Mouse (Mus musculus) limb, embryonic 12.5 days (tissue): ENCODE results near the gene Kcne4. TPM values are rescaled to one million over a fixed set of nuclear protein-coding genes. Genes with fewer than 3 reads are reported as not detected.

Experiments used
- ATAC-seq: fragments of 200-750 bp; cut with Nextera tagmentation; 2 replicates; pipeline ENCODE4 v1.8.0; 2017; ENCODE audit warnings: low read depth, moderate TSS enrichment; ENCODE audit not compliant: insufficient number of reproducible peaks, insufficient read depth, low FRiP score, low TSS enrichment
- H3K27ac ChIP-seq: fragments of 300-500 bp; sonication (generic); 2 replicates; pipeline ENCODE4 v1.5.1; 2016; ENCODE audit warnings: mild to moderate bottlenecking, moderate library complexity
- H3K27me3 ChIP-seq: fragments of 300-500 bp; sonication (generic); 2 replicates; pipeline ENCODE4 v1.6.1; 2016; ENCODE audit warnings: mild to moderate bottlenecking, moderate library complexity
- H3K36me3 ChIP-seq: fragments of 300-500 bp; sonication (generic); 2 replicates; pipeline ENCODE4 v1.6.1; 2016; ENCODE audit warnings: mild to moderate bottlenecking, moderate library complexity
- H3K4me1 ChIP-seq: fragments of 300-500 bp; sonication (generic); replicated peaks from 2 replicates; pipeline ENCODE4 v1.6.1; 2016
- H3K4me2 ChIP-seq: fragments of 300-500 bp; sonication (generic); 2 replicates; pipeline ENCODE4 v1.6.1; 2016; ENCODE audit warnings: mild to moderate bottlenecking, moderate library complexity
- H3K4me3 ChIP-seq: fragments of 300-500 bp; sonication (generic); replicated peaks from 2 replicates; pipeline ENCODE4 v1.5.1; 2016; ENCODE audit warnings: mild to moderate bottlenecking
- H3K9ac ChIP-seq: fragments of 300-500 bp; sonication (generic); replicated peaks from 2 replicates; pipeline ENCODE4 v1.6.1; 2016; ENCODE audit warnings: mild to moderate bottlenecking, moderate library complexity
- H3K9me3 ChIP-seq: fragments of 300-500 bp; sonication (generic); 2 replicates; pipeline ENCODE4 v1.6.1; 2016; ENCODE audit warnings: mild to moderate bottlenecking, moderate library complexity
- WGBS: fragments of 180-500 bp; shearing (Covaris S2); methylation state at CpG from one replicate; pipeline ENCODE4 v1.1.7; 2016; 5-methylcytosine and 5-hydroxymethylcytosine counted together
- polyA plus RNA-seq: library from polyadenylated mRNA; unstranded; fragments of >200 nt; fragmentation: Nextera tagmentation; extraction: Ambion mirVana; gene quantifications from 2 replicates; pipeline ENCODE4 v1.2.1, GENCODE M21; 2016

The Kcne4 gene
- polyA plus RNA-seq, 1 experiment from 2014 or later: 2.6 TPM

DNA sequence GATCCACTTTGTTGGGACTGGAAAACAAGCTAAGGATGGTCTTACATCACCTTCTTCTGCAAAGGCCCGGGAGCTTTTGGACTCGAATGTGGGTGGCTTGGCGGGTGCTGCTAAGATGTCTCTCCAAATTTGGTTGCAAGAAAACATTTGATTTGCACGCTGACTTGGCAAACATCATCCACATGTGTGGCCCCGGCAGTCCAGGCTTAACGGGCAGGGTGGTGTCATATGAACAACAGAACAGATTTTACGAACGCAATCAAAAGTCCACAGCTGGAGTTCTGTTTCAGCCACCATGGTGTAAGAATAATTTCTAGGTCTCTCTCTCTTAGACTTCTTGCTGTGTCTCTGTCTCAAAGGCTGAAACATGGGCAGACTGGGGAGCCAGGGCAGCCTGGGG, 3.6 kb downstream of the Kcne4 start:
- H3K4me3 ChIP-seq: no peak overlapping the region
- H3K4me2 ChIP-seq: peak overlapping the region; percentile 22
- peaks cover 52% of the 10 kb centered on the region for H3K4me1 ChIP-seq
- H3K9ac ChIP-seq: no peak overlapping the region
- no peaks in the 10 kb centered on the region for H3K9me3 ChIP-seq
- 33% methylated on average over 8 of the region's 8 CpGs for WGBS
- ATAC-seq: no peak
- peaks cover 4% of the 10 kb centered on the region; the same call in 1 of the 2 replicates for H3K27me3 ChIP-seq
- no peaks in the 10 kb centered on the region for H3K36me3 ChIP-seq
- H3K27ac ChIP-seq: peak overlapping the region; percentile 53

DNA sequence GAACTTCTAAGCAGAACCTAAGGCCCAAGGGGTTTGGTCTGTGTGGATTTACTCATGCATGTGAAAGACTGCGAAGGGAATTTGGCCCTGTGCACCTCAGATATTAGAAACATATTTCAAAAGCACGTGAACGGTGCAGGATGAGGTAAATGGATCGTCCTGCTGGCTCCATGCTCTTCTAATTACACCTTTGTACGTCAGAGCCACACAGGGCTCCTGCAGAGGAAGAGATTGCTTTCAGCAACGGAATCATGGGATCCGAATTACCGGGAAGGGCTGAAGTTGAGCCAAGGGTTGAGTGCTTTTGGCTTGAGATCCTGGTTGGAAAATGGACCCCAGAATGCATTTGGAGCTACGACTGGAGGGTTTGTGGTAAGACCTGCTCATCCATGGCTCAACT, 4.6 kb downstream of the Kcne4 start:
- Histone ChIP-seq H3K4me2 (no peak overlapping the region), H3K4me3 (no peak overlapping the region), H3K27me3 (peaks cover 4% of the 10 kb centered on the region; the same call in 1 of the 2 replicates), H3K9me3 (no peaks in the 10 kb centered on the region), H3K36me3 (no peaks in the 10 kb centered on the region), H3K4me1 (peaks cover 45% of the 10 kb centered on the region), H3K9ac (no peak overlapping the region), H3K27ac (no peak overlapping the region)
- WGBS: 40% methylated on average over 9 of the region's 9 CpGs
- no peak for ATAC-seq

DNA sequence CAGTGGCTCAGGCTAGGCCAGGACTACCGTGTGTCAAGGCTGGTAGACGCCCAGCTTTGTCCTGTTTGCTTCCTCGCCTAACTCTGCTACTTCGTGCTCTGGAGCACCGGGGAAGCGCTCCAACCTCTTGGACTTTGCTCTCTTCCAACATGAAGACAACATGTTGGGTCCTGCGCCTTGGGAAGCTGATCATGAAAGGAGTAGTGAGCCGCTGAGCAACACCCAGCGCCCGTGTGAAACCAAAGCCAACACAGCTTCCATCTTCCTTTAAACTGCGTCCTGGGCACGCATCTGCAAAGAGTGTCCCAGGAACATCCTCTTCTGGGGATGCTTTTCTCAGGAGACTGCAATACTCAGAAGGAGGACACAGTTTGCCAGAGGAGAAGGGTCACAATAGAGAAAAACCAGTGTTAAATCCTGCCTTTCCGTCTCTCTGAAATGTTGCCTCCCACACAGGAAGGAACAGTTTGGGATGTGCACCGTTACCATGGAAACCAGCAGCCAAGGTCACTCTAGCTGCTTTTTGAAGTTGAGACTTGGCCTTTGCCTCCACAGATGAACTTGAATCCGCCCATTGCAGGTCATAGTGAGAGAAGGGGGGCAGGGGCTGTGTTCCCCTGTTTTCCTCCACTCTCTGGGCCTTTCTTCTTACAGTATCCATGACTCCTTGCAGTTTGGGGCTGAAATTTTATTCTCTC, 5.3 kb downstream of the Kcne4 start:
- no peak for ATAC-seq
- WGBS: 87% methylated on average over 15 of the region's 15 CpGs

DNA sequence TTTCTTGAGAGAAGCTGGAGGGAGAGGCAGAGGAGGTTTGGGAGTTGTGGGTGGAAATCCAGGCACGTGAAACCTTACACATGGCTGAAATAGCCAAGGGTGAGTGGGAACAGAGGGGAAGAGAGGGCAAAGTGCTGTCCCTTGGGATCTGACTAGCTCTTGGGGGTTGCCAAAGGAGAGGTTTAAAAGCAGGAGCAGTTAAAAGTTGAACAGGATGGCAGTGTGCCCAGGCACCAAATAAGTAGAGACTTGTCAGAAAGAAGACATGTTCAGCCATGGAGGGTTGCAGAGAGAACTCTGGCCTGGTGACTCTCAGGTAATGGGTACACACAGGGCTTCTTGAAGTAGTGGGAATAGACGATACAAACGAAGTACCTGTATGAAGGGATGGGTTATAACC, 8.7 kb downstream of the Kcne4 start:
- no peaks in the 10 kb centered on the region for H3K36me3 ChIP-seq
- H3K4me1 ChIP-seq: peaks cover 10% of the 10 kb centered on the region
- no peak for ATAC-seq

More for the DNA sequence above, 5.3 kb downstream of the Kcne4 start:
- no peak overlapping the region for H3K9ac ChIP-seq
- no peak overlapping the region for H3K4me2 ChIP-seq
- H3K27ac ChIP-seq: no peak overlapping the region
- peaks cover 39% of the 10 kb centered on the region for H3K4me1 ChIP-seq
- no peaks in the 10 kb centered on the region for H3K9me3 ChIP-seq
- no peaks in the 10 kb centered on the region for H3K36me3 ChIP-seq
- peaks cover 4% of the 10 kb centered on the region; the same call in 1 of the 2 replicates for H3K27me3 ChIP-seq
- H3K4me3 ChIP-seq: no peak overlapping the region

DNA sequence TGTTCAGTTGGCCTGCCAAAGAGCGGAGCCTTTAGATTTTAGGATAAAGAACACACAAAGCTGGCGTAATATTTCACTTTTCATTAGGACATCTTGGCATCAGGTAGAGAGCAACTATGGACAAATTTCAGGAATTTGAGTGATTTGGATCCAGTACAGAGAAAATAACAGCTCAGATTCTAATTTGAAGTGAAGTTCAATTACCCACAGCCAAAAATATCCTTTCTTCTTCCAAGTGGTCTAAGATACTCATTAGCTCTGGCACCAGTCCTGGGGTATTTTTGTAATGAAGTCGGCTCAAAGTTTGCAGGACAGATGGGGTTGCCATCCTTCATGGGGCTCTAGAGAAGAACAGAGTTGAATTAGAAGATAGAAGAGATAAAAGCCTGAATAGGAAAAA, 21.9 kb downstream of the Kcne4 start:
- Histone ChIP-seq H3K4me1 (0 out of 2 replicates have a peak, but pooled peaks cover 8% of the 10 kb centered on the region), H3K4me2 (no peak overlapping the region), H3K9me3 (no peaks in the 10 kb centered on the region), H3K36me3 (no peaks in the 10 kb centered on the region), H3K27me3 (no peaks in the 10 kb centered on the region), H3K27ac (no peak overlapping the region), H3K4me3 (no peak overlapping the region), H3K9ac (no peak overlapping the region)
- no peak for ATAC-seq
- 89% methylated on average over 3 of the region's 3 CpGs for WGBS

More for the DNA sequence above, 8.7 kb downstream of the Kcne4 start:
- no peaks in the 10 kb centered on the region for H3K27me3 ChIP-seq
- H3K4me2 ChIP-seq: no peak overlapping the region
- H3K4me3 ChIP-seq: no peak overlapping the region
- WGBS: 81% methylated on average over 3 of the region's 3 CpGs
- H3K27ac ChIP-seq: no peak overlapping the region
- H3K9ac ChIP-seq: no peak overlapping the region
- no peaks in the 10 kb centered on the region for H3K9me3 ChIP-seq

DNA sequence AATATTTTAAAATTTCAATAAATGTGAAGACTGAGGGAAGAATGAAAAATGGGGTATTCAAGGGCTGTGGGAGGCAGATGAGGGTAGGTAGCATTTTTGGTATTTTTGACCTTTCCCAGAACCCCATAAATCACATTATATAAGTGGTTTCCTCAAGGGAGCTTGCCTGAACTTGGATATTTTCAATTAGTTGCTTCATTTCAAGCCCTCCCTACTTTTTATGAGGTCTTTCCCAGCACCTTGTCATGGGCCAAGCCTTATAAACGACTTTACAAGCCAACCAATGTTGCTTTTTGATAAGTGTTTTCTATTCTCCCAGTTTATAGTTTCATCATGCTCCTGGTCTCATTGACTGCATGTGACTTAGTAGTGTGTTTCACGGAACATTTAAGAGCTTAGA, 24.2 kb downstream of the Kcne4 start:
- H3K4me1 ChIP-seq: peaks cover 16% of the 10 kb centered on the region; the same call in 1 of the 2 replicates
- H3K4me2 ChIP-seq: no peak overlapping the region
- H3K9ac ChIP-seq: no peak overlapping the region
- WGBS: 30% methylated on average over 2 of the region's 2 CpGs
- H3K4me3 ChIP-seq: no peak overlapping the region
- no peak for ATAC-seq
- H3K27ac ChIP-seq: no peak overlapping the region
- H3K27me3 ChIP-seq: no peaks in the 10 kb centered on the region
- no peaks in the 10 kb centered on the region for H3K9me3 ChIP-seq
- no peaks in the 10 kb centered on the region for H3K36me3 ChIP-seq

DNA sequence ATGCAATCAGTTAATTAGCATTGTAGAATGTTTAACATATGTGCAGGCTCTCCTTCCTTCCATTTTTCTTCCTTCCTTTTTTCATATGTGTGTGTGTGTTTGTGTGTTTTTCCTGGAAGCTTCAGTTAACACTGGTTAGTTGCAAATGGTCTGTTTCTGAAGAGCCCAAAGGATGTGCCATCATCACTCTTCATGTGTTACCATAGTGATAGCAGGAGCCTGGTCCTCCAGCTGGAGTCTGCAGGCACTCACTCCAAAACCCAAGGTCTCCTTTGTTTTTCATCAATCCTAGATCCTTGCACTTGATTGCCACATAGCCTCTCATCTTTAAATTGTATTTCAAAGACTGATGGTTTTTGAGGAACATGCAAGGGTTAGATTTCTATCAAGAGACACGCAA, 29.1 kb downstream of the Kcne4 start:
- Histone ChIP-seq H3K36me3 (no peaks in the 10 kb centered on the region), H3K4me2 (no peak overlapping the region), H3K9ac (no peak overlapping the region), H3K27me3 (no peaks in the 10 kb centered on the region), H3K4me1 (peaks cover 16% of the 10 kb centered on the region; the same call in 1 of the 2 replicates), H3K4me3 (no peak overlapping the region), H3K27ac (no peak overlapping the region), H3K9me3 (no peaks in the 10 kb centered on the region)
- WGBS: 95% methylated on average over 1 of the region's 1 CpGs
- no peak for ATAC-seq

DNA sequence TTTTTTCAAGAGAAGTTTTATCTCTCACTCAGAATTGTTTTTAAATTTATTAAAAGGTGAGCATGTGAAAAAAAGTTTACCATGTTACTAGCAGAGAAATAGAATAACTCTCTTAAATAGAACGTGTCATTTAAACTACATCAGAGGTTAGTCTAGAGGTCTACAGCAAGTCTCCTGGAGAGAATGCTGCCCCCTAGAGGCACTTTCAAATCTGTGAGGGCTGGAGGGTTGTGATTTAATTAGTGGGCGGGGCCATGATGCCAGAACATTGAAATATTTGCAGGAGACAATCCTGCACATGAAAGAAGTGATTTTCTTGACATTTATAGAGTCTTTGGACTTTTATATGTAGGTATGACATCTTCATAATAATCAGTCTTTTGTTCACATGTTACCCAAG, 29.9 kb downstream of the Kcne4 start:
- Histone ChIP-seq H3K9ac (no peak overlapping the region), H3K27me3 (no peaks in the 10 kb centered on the region)
- WGBS: 45% methylated on average over 2 of the region's 2 CpGs

DNA sequence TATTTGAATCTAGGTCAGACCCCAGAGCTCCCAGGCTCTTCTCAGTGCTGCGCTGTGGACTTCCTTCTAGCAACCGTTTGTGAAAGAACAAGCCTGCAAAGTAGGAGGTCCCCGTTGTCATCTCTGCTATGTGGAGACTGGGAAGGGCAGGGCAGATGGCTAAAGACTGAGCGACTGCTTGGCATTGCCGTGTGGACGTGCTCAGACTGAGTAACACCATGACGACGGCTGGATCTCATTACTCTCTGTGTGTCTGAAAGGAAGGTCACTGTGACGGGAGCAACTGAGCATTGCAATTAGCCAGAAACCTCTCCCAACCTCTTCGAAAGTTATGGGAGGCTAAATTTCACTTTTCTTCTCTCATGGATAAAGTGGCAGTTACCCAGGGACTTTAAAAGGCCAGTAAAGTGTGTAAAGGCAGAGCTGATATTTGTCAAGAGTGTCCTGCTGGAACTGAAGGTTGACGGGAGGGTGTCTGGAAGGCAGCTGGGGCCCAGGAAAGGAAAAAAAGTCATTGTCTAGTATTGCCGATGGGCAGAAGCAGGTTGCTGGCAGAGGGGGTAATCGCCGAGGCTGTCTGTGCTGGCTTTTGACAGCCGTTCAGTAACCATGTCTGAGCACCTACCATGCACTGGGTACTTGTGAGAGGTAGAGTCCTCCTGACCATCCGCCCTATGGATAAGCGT, 36.0 kb downstream of the Kcne4 start:
- ATAC-seq: 0 out of 2 replicates have a peak, but pooled peaks have one; percentile 56

More for the DNA sequence above, 29.9 kb downstream of the Kcne4 start:
- H3K27ac ChIP-seq: no peak overlapping the region
- H3K4me3 ChIP-seq: no peak overlapping the region
- no peak overlapping the region for H3K4me2 ChIP-seq
- no peaks in the 10 kb centered on the region for H3K9me3 ChIP-seq
- H3K4me1 ChIP-seq: peaks cover 8% of the 10 kb centered on the region; the same call in 1 of the 2 replicates
- no peaks in the 10 kb centered on the region for H3K36me3 ChIP-seq
- no peak for ATAC-seq

DNA sequence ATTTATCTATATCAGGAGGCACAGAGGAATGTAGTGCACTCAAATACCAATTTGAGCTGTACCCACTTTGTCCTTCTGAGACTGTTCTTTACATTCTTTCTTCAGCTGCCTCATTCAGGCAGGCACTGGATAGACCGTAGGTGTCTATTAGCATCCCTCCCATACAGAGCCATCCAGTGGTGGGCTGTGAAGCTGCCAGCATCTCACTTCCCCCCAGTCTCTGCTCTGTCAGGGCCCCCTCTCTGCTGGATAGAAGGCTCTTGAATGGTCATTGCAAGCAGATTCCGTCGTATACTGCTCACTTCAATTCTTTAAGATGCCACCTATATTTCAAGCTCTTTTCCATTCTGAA, 36.5 kb downstream of the Kcne4 start:
- H3K27ac ChIP-seq: no peak overlapping the region
- no peaks in the 10 kb centered on the region for H3K36me3 ChIP-seq
- H3K4me2 ChIP-seq: no peak overlapping the region
- H3K4me3 ChIP-seq: no peak overlapping the region
- 80% methylated on average over 3 of the region's 3 CpGs for WGBS
- ATAC-seq: no peak
- no peaks in the 10 kb centered on the region for H3K9me3 ChIP-seq
- H3K27me3 ChIP-seq: no peaks in the 10 kb centered on the region
- H3K4me1 ChIP-seq: peaks cover 12% of the 10 kb centered on the region
- no peak overlapping the region for H3K9ac ChIP-seq

More for the DNA sequence above, 36.0 kb downstream of the Kcne4 start:
- H3K27me3 ChIP-seq: no peaks in the 10 kb centered on the region
- H3K4me3 ChIP-seq: no peak overlapping the region
- H3K27ac ChIP-seq: no peak overlapping the region
- H3K4me1 ChIP-seq: peaks cover 12% of the 10 kb centered on the region
- no peaks in the 10 kb centered on the region for H3K9me3 ChIP-seq
- H3K36me3 ChIP-seq: no peaks in the 10 kb centered on the region
- peak overlapping the region; percentile 9; the same call in 1 of the 2 replicates for H3K4me2 ChIP-seq
- no peak overlapping the region for H3K9ac ChIP-seq
- WGBS: 33% methylated on average over 17 of the region's 17 CpGs

DNA sequence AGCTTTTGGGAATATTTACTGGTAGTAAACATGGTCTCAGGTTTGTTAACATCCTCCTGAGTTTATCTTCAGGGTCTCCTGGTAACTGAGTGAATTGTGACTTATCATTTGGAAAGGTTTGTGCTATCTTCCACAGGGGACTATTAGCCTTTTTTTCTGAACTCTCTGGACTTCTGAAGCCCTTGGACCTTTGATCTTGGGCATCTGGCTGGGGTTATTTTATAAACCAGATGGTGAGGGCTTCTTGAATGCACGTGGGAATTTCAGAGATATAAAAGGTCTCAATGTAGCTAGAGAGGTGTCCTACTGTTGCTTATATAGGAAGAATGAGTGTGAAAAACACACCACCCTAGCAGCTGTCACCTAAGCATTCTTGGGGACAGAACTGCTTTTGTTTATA, 37.7 kb downstream of the Kcne4 start:
- WGBS: 20% methylated on average over 1 of the region's 1 CpGs
- ATAC-seq: no peak
- H3K9ac ChIP-seq: no peak overlapping the region

More for the DNA sequence above, 37.7 kb downstream of the Kcne4 start:
- H3K9me3 ChIP-seq: no peaks in the 10 kb centered on the region
- no peak overlapping the region for H3K4me2 ChIP-seq
- no peaks in the 10 kb centered on the region for H3K36me3 ChIP-seq
- H3K27me3 ChIP-seq: no peaks in the 10 kb centered on the region
- no peak overlapping the region for H3K27ac ChIP-seq
- no peak overlapping the region for H3K4me3 ChIP-seq
- peaks cover 12% of the 10 kb centered on the region for H3K4me1 ChIP-seq
